Mouse (Mus musculus): Measurements from ENCODE around the gene Ptprn.

- TF ChIP-seq CTCF (IDR thresholded peaks at IDR 0.05; ENCODE audit: low read depth): no peak
- TF ChIP-seq EP300 (IDR thresholded peaks at IDR 0.05; ENCODE audit: low read depth): no peak
Measured at GRCm38 (mm10) chr1:75216797-75217585, 47.3 kb downstream of the Ptprn start.

All from heart, postnatal 0 days (tissue).